Mouse (Mus musculus) megakaryocyte, adult 5-6 weeks (primary cell): ENCODE results near the gene N4bp2. TPM values are rescaled to one million over a fixed set of nuclear protein-coding genes. Genes with fewer than 3 reads are reported as not detected.
A peak's percentile ranks its signal among the peaks of the same experiment; 100 is the strongest.

Source experiments
- ATAC-seq: 2 replicates; pipeline ENCODE4 v1.8.0; 2016; ENCODE audit warnings: mild to moderate bottlenecking, inconsistent platforms; ENCODE audit not compliant: poor library complexity, severe bottlenecking
- total RNA-seq, 2 experiments: library from RNA; stranded (forward) in 1 of 2; stranded (reverse) in 1 of 2; fragments of 153-499, 151-499 nt in 1 of 2; fragments of 221-1000, 200-1000 nt in 1 of 2; gene quantifications; 2 replicates each; pipeline versions ENCODE4 v1.2.3 to v1.2.4; 2015 to 2017

The N4bp2 gene
- total RNA-seq, 2 experiments from 2014 or later, result 28.8 to 31.5 TPM

DNA sequence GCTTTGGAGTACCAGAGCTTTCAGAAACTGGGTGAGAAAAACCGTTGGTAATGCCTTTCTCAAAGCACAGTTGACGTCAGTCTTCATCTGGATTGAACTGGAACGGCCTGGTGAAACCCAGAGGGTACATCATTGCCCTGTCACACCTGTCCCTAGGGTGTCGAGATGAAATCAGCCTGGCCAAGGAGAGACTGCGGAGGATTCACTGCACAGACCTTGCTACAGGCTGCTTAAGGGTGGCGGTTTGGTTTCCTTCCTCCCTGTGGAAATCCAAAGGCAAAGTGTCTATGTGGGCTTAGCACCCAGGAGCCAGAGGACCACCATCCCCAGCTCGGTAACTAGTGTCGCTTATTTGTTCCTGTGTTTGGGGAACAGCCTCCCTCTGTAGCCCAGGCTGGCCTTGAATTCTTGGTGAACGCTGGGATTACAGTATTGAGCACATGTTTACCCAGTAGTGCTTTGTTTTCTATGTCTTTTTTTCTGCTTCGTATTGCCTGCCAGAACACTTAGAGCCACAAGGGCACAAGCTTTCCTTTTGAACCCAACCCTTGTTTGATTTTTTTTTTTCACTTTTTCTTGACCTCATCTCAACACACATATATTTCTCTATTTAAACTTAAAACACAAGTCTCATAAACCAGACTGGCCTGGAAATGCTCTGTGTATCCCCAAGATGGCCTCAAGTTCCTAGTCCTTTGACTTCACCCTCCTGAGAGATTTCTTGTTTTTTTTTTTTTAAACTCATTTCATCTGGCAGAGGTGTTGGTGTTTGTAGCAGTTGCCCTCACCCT is 98.0 kb downstream of the N4bp2 start, which contains the start of gene Rhoh:
Gene Rhoh (plus strand): TSS at position 60 of the 791 bp plus-strand sequence.
- no peak for ATAC-seq

GRCm38 (mm10) chr5:65862217-65862927 is 99.1 kb downstream of the N4bp2 start:
- ATAC-seq, result no peak

DNA sequence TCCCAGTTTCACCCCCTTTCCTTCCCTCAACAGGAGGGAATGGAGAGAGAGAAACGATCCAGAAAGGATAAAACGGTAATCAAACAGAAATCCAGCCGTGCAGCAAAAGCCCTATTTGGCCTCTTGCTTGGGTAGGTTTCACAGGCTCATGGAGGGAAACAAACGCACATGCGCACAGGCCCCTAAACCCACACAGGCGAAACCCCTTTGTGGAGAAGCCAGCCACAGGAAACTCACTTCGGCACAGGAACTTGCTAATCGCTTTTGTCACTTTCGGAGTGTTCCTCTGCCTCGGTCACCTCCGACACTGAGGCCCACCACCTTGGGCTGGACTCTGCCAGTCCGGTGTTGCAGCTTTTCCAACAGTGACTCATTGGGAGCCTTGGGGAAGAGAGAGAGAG is 100.0 kb downstream of the N4bp2 start:
- ATAC-seq, result peak; percentile 61

DNA sequence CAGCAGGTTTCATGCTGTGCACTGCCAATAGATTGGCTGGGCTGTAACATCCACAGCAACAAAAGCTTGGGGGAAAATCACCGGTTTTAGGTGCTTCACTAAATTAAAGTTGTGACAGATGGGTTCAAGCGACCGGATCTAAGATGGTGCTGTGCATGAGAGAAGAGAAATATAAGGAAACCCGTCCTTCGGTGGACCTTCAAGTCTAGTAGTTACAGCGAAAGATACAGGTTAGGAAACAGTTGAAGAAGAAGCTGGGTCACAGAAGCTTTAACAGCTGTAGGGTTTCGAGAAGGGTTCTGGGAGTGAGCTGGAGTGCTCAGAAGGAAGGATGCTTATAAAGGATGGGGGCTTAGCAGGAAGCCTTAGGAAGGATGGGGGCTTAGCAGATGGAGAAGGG is 101.2 kb downstream of the N4bp2 start:
- no peak for ATAC-seq

GRCm38 (mm10) chr5:65864946-65865345 is 101.6 kb downstream of the N4bp2 start:
- no peak for ATAC-seq

DNA sequence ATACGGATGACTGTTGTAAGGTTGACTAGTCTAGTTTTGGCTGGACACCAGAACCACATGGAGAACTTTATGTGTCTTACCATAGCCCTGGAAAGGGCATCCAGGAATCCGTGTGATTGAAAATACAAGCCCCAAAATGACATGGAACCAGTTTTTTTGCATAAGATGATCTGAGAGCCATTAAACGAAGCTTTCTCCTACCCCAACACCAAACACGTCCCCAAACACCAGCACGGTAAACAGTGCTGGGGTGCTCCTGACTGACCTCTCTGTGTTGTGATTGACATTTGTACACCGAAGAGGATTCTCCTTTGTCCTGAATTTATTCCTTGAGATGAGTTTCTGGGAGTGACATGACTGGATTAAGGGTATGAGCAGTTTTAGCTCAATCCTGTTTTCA is 103.3 kb downstream of the N4bp2 start:
- ATAC-seq, result no peak

GRCm38 (mm10) chr5:65867380-65868116 is 104.2 kb downstream of the N4bp2 start:
- ATAC-seq, result peak; percentile 66

DNA sequence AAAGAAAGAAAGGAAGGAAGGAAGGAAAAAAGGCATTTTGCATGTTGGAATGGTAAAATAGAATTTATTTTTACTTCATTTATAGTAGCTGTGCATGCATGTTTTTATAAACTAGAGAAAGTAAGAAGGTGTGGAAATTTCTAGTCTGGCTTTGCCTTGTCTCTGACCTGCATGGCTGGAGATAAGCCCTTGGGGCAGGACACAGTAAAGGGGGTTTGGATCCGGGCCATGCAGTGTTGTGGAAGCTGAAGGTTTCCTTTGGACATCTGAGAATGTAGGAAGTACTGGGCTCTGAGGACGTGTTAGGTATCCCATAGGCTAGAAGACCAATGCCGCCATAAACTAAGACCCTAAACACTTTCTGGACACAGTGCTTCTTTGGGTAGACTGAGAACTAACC is 105.1 kb downstream of the N4bp2 start:
- no peak for ATAC-seq

- ATAC-seq, result no peak
Observed at GRCm38 (mm10) chr5:65869660-65870059, 106.3 kb downstream of the N4bp2 start.

DNA sequence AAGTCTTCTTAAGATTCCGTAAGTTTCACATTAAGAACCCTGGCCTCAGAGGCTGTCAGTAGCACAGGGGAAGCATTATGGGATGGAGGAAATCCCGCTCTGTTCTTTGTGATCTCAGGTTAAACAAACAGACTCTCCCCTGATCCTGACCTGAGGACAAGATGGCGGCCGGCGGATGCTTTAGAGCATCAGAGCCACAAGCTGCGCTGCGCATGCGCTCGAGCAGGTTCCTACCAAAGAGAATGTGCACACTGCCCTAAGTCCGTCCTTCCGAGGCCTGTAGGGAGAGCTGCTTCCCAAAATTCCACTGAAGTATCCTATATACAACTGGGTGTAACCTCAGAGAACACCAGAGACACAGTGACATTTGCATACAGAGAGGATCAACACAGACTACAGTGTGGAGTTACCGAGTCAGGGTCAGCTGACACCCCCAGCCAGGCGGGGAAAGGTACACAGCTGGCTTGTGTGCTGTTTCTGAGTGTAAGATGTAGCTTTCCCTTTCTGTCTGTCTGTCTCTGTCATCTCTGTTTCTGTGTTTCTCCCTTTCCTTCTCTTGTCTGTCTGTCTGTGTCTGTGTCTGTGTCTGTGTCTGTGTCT is 108.1 kb downstream of the N4bp2 start:
- no peak for ATAC-seq

- ATAC-seq, result peak; percentile 54; the same call in 1 of the 2 replicates
Observed at GRCm38 (mm10) chr5:65873212-65873611, 109.9 kb downstream of the N4bp2 start.

DNA sequence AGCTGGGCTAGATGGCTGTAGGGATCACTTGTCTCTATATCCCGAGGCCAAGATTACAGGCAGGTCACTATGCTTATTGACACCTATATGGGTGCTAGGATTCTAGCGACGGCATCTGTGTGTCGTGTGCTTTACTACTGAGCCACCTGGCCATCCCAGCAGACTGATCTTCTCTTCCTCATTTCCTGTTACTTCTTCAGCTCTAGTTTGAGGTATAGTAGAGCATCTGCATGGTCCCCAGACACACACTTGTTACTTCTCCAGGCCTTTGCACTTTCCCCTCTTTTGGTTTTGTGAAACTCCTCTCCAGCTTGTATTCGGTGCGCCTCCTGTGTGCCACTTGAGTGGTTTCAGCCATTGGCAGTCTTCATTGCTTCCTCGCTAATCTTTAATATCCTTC is 111.9 kb downstream of the N4bp2 start:
- no peak for ATAC-seq

DNA sequence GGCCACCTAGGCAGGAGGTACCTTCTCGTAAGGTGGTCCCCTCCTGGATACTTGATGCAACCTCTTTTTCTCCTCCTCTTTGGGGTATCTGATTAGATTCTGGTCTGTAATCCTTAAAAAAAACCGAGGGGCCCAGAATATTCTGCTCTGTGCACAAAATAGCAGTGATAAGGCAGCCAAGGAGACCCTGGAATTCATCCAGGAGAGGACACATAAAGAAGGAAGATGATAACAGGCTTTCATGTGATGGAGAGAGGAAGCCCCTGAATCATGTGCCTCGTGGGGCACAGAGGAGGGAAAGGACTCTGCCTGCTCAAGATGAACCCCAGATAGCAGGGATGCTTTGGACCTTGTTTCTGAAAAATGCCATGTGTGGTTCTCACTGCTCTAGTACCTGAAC is 115.0 kb downstream of the N4bp2 start:
- no peak for ATAC-seq

Other genes starting within 250 kb of the N4bp2 start
- 154 TPM in 2 replicates for gene Smim14, start 226.3 kb upstream of the N4bp2 start, total RNA-seq (2015)
- 87.1 and 94.7 TPM in 2 replicates for gene Smim14, start 226.3 kb upstream of the N4bp2 start, total RNA-seq (2017)
- 125 and 131 TPM in 2 replicates for gene Ube2k, start 226.3 kb upstream of the N4bp2 start, total RNA-seq (2015)
- 31.5 and 62.8 TPM in 2 replicates for gene Ube2k, start 226.3 kb upstream of the N4bp2 start, total RNA-seq (2017)
- 159 and 200 TPM in 2 replicates for gene Pds5a, start 65.2 kb upstream of the N4bp2 start, total RNA-seq (2015)
- 162 and 176 TPM in 2 replicates for gene Pds5a, start 65.2 kb upstream of the N4bp2 start, total RNA-seq (2017)
- gene Rhoh, start 97.7 kb downstream of the N4bp2 start, total RNA-seq (2015), result 6.4 and 10.8 TPM in 2 replicates
- 9.3 and 10.5 TPM in 2 replicates for gene Rhoh, start 97.7 kb downstream of the N4bp2 start, total RNA-seq (2017)
- not detected in 2 replicates for gene Chrna9, start 171.4 kb downstream of the N4bp2 start, total RNA-seq (2015)
- gene Chrna9, start 171.4 kb downstream of the N4bp2 start, total RNA-seq (2017), result not detected in 2 replicates
- 0.40 TPM in 1 of 2 replicates, not detected in the other for gene 9130230L23Rik, start 240.8 kb downstream of the N4bp2 start, total RNA-seq (2015)
- gene 9130230L23Rik, start 240.8 kb downstream of the N4bp2 start, total RNA-seq (2017), result 0.22 and 2.0 TPM in 2 replicates